Mouse (Mus musculus) adrenal gland, adult 18-20 months (tissue): Measurements from ENCODE around the gene Dpf3. TPM values are rescaled to one million over a fixed set of nuclear protein-coding genes. Genes with fewer than 3 reads are reported as not detected.

ENCODE experiments used
- DNase-seq, 2 experiments: peaks; one replicate each; pipeline ENCODE4 v3.0.0; 2021 to 2022; ENCODE audit warnings: low spot score in 2 of 2
- total RNA-seq, 2 experiments: library from RNA; stranded (reverse); gene quantifications; 1 replicate in 1 of 2; 2 replicates in 1 of 2; pipeline ENCODE4 v1.2.3; 2021

The Dpf3 gene
- total RNA-seq, 2 experiments from 2014 or later: 7.3 to 7.7 TPM

DNA sequence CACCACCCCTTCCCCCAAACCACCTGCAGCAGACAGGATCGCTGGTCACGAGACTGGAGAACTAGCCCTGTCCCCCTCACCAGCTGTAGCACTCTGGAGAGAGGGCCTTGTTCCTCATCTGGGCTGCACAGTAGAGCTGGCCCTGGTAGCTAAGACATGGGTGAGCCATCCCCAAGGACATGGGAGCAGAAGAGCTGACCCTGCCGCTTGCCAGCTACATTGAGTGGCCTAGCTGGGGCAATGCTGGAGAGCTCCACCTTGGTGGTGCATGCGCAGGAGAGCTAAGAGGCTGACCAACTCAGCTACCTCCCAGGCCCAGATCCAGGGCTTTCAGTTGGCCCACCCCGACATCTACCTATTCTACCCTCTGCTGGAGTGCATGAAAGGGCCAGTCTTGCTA lies 67.2 kb downstream of the Dpf3 start:
- peak in 1 of 2 experiments; percentile 33 for DNase-seq

DNA sequence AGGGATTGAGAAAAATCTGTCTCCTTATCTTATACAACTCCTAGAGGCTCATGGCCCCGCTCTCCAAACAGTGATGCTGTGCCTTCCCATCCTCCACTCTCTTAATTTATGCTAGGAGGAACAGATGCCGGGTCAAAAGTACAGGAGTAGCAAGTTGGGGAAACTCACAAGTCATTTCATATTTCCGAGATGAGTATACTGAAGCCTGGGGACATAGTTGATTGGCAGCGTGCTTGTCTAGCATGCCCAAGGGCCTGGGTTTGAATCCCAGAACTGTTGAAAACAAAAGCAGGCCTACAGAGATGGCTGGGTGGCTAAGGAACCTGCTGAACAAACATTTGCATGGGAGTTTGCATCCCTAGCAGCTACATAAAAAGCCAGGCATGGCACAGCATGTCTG lies 72.3 kb downstream of the Dpf3 start:
- DNase-seq: no peak

DNA sequence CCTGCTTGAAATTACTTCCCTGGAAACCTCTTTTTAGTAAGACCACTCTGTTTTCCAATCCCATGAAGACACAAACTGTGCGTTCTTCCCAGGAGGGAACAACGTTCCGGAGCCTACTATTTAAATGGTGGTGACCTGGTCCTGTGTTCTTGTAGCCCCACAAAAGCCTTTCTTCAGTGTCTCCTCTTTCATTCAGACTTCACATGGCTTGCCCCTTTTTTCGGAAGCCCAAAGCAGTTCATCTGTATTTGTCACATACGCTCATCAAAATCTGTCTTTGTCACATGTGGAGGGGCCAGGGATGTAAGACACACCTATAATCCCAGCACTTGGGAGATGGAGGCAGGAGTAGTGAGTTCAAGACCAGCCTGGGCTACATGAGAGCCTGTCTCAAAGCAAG lies 73.8 kb downstream of the Dpf3 start:
- DNase-seq: no peak

DNA sequence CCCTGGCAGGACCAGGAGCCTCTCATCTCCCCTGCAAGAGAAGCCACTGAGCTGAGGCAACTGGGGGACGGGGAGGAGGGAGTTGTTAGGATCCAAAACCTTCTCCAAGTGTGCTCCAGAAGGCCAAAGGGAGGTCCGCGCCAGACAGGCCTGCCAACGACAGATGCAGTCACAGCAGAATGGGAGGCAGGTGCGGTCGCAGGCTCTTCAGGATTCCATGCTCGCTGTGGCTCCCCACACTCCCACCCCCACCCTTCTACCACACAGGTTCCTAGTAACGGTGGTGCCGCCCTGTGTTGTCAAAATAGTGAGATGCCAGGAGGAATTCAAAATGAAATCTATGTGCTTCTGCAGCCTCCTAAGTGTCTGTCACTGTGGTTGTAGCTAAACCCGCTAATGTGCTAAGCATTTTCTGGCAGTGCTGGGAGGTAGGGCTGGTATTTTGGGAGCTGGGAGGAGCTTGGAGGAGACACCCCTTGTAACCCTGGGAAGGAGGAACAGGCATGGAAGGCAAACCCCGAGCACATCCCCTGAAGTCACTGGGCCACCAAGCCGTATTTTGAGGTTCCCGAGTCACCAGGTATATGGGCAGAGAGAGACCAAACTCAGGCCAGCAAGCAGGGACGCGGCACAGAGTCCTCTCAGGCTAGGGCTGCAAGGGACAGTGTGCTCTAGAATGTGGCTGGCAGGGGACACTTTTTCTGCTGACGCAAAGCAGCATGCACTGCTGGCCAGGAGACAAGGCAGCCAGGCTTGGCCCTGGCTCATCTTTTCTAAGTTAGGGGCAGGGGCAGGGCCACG lies 75.6 kb downstream of the Dpf3 start:
- DNase-seq: no peak

DNA sequence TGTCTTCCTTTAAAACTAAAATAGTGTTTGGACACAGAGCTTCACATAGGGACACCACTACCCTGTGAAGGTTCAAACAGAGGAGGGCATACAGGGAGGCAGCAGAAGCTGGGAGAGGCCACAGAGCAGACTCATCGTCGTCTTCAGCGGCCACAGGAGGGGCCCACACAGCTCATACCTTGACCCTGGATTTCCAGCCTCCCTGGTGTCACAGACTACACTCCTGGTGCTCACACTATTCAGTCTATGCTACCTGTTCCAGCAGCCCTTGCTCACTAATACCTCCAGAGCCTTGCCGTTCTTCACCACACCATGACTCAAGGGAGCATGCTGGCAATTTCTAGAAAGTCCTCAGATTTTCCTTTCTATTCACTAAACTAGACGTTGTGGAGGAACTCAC lies 76.5 kb downstream of the Dpf3 start:
- DNase-seq: no peak

DNA sequence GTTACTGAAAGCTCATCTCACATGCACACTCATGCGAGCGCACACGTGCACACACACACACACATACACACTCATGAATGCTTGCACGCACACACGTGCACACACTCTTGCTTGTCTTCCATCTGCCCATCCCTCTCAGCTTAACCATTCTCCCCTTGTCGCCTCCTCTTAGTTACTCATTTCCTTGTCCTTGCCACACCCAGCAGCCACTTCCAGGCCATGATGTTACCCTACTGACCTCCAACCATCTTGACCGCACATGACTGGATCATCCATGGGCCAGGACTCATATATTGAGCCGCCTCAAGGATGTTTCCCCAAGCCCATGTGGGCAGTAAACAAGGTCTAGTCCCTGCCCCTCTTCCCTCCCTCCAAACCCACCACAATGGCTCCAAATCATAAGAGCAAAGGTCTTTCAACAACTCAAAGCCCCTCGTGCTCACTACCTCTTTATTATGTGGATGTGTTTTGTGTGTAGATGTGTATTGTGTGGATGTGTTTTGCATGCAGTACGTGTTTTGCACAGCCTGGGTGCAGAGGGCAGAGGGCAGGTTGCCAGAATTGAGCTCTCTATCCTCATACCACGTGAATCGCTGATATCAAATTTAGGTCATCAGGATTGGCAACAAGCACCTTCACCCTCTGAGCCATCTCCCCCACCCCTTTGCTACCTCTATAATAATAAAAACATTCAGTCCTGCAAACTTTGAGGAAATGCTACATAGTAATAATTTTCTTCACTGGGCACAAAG lies 82.0 kb downstream of the Dpf3 start:
- no peak for DNase-seq

DNA sequence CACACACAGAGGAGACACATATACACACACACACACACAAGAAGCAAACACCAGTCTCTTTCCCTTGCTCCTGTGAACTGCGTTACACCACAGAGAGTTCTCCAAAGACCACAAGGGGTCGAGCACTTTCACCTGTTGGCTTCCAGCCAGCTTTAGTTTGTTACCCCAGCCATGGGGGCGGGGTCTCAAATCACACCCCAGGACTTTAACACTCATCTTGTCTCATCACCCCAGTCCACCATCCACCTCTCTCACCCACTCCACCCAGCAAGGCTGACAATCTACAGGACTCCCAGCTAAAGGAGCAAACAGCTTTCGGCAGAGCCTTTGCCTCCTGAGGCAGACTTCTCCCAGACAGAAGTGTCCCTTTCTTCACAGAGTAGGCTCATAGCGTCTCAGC lies 85.2 kb downstream of the Dpf3 start:
- DNase-seq: no peak

DNA sequence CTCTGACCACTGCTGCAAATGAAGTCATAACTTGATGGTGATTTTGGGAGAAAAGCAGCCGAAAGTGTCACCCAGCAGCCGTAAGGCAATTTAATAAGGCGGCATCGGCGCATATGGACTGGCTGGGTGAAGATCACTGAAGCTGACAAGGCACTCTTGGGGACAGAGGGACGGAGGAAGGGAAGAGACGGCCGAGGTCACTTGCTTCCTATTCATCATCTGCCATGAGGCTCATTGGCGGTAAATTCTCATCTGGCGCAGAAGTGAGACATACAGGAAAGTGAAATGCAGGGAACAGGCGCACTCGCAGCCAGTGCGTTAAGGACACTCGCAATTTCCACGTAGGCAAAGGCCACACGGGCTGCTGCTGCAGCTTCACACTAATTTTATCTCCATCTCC lies 95.5 kb downstream of the Dpf3 start:
- no peak for DNase-seq

DNA sequence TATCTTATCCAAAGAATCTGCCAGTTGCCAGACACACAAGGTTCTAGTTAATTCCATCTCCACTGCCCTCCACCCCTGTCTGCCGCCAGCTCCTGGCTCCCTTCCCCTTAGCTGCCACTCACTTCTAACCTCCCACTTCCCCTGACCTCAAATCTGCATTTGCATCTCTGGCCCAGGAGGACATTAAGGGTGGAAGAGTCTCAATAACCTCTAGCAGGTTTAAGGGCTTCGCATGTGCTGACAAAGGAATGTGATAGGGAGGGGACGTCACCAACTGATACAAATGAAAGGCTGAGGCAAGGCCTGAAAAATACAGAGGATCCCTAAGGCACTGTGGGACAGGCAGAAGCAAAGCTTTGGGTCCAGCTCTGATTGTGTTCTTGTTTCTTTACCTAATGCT lies 100.0 kb downstream of the Dpf3 start:
- no peak for DNase-seq

DNA sequence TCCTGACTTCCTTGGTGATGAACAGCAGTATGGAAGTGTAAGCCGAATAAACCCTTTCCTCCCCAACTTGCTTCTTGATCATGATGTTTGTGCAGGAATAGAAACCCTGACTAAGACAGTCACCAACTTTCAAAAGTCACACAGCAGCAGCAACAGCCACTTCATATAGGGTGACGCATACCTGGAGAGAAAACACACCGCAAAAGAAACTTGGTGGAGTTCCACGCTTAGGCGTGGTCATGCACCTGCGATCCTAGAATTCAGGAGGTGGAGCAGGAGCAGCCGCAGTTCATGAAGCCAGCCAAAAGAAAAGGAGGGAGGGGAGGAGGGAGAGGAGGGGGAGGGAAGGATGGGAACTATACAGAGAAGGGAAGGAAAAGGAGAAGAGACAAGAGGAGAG lies 106.4 kb downstream of the Dpf3 start:
- no peak for DNase-seq

DNA sequence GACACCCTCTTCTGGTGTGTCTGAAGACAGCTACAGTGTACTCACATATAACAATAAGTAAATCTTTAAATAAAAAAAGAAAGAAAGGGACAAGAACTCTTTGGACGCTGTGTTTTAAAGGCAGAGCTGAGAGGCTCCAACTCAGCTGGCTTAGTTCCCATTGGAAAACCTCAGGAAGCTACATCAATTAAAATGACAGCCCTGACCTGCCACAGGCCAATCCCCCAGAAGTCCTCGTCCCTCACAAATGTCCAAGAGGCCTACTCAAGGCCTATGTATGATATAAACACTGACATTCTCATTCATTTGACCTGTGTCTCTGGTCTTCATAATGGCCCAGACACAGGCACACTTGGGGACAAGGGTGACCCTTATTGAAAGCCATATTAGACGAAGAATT lies 107.5 kb downstream of the Dpf3 start:
- no peak for DNase-seq

DNA sequence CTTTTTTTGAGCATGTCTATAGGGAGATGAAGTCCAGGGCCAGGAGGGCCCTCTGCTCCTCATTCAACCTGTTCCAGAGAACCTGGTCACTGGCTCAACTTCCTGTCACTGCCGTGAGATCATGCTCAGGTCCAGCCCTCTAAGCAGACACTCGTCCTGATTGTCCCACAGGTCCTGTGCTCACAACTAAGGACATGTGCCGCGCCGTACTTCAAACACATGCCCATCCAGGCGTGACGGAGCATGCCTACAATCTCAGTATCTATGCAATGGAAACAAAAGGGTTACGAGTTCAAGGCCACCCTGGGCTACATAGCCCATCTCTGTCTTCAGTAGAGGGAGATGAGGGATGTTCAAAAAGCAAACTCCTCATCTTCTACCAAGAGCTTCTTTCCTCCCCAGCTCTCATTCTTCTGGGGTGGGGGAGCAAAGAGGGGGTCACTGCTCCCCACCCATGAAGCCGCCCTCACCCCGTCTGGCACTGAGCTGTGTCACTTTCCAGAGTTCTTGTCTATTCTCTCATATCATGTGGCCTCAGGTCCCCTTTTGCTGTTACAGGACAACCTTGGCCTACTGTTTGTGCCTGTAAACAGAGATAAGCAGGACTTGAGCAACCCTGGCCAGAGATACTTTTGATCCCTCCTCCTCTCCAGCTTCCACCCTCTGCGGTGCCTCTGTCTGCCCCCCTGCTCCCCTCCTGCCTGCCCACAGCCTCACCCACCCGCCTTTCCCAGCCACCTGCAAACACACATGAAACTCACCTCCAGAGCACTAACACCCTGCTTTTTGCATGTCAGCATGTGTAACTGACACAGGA lies 112.3 kb downstream of the Dpf3 start:
- peak in 1 of 2 experiments; percentile 30 for DNase-seq

DNA sequence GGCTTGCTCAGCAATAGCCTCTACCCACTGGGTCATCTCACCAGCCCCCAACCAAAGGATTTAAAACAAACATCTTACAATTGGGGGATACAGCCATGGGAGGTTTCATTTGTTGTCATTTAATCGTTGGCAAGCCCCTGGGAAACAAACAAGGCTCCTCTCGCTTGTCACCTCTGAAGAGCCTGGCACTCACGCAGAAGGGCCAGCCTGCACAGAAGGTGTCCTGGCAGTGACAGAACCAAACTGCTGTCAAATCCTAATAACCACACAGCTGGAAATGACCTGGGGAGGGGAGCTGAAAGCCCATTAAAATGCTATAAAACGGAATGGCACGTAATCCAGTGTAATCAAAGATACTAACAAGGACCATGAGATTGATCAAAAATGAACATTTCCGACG lies 114.4 kb downstream of the Dpf3 start:
- DNase-seq: no peak

DNA sequence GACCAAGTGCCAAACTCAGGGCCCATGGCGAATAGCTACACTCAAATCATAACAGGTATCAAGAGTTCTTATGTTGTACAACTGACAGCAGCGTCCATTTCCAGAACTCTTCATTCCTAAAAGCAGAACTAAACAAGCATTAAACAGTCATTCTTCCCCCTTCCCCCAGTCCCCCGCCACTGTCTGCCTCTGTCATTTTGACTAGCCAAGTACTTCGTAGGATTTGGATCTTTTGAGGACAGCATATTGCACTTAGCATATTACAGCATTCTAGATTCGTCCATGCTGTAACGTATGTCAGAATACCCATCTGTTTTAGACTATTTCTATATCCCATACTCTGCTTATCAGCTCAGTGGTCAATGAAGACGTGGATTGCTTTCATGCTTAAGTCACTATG lies 115.2 kb downstream of the Dpf3 start:
- DNase-seq: no peak

DNA sequence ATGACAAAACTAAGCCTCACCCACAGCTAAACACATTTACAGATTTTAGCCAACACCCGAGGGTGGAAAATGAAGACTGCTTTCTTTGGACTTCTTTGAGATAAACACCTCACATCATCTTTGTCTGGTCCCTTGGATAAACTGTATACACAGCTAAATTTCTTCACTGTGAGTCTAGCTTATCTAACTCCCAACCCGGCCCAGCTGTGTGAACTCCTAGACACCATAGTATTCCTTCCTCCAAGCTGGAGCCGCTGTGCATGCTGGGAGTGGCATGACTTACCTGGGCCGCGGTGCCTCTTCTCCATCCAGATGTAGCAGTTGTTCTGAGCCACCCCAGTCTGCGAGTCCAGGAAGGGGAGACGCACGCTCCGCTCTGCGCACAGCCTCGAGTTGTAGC lies 117.3 kb downstream of the Dpf3 start:
- no peak for DNase-seq

DNA sequence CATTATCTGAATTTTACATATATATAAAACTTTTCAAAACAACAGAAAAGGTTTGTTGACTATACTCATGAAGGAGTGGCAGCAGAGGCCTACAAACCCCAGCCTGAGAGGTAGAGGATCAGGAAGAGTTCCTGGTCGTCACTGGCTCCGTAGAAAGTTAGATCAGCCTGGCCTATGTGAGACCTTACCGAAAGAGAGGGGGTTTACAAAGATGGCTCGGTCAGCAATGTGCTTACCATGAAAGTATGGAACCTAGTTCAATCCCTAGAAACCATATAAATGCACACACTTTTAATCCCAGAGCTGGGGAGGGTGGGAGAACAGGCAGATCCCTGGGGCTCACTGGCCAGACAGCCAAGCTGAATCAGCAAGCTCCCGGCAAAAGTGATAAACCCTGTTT lies 118.1 kb downstream of the Dpf3 start:
- DNase-seq: no peak

DNA sequence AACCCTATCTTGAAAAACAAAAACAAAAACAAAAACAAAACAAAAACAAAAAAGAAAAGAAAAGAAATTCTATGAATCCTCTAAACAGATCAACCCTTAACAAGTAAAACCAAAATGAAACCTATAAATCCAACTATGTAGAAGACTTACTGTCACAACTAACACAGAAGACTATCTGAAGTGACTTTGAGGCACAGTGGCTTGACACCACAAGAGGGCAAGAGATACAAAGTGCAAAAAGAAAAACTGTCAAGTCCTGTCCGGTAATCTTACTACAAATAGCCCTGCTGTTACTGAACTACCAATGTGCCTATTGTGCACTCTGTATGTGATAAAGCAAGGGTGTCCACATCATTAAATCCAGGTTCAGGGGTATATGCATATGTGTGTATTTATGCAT lies 120.0 kb downstream of the Dpf3 start:
- DNase-seq: no peak

DNA sequence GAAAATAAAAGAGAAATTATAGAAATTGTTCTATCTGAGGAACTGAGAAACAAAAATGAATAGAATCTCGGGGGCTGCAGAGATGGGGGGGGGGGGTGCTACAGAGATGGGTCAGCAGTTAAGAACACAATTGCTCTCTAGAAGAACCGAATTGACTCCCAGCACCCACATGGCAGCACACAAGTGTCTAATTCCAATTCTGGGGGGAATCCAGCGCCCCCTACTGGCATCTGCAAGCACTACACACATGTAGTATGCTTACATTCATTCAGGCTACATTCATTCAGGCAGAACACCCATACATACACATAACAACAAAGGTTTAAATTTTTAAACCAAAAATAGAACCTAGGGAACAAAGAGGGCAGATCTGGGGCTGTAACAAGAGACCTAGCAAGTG lies 122.7 kb downstream of the Dpf3 start:
- no peak for DNase-seq

DNA sequence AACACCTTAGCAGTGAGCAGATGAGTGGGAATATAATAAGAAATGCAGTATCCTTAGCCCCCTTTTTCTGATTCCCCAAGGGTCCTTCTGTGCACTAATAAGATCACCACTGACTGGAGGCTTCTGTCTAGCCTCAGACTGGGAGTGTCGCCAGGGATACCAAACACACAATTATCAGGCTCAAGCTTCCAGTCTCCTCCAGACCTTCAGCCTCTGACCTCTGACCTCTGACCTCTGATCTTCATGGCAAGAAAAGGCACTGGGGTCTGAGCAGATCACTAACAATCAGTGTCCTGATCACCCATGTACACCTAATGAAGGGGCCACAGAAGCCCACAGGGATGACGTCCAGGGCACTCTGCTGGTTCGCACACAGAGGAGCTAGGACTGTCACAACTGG lies 125.7 kb downstream of the Dpf3 start:
- no peak for DNase-seq

DNA sequence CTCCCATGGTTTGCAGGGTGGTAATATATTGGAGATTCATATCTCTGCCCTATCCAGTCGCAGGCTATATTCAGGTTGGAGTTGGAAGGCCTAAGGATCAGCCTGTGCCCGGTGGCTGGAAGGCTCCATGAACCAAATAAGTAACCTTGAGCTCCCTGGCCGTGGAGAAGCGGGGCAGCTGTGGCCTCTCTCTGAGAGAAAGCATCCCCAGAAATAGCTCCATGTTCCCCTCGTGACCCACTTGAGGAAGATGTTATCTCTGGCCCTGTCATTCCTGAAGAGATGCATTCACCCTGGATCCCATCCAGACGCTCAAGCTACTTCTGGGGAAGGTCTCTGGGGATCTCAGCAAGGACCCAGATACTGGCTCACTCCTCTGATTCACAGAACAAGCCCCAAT lies 134.9 kb downstream of the Dpf3 start:
- no peak for DNase-seq

DNA sequence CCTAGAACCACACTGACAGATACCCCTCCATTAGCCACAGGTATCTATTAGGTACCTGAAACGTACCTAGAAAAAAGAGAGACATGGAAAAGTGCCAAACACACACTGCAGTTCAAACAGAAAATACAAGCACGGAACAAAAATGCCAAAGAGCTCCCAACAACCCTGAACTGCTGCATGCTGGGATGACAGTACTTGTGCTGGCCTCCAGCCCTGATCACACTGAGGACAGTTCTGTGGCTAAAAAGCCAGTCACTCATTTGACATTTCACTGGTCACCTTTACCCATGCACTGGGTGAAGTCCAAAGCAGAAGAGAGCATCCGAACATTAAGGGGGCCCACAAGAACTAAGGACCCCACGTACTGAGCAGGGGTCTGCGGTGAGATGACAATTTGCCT lies 137.8 kb downstream of the Dpf3 start:
- DNase-seq: no peak

DNA sequence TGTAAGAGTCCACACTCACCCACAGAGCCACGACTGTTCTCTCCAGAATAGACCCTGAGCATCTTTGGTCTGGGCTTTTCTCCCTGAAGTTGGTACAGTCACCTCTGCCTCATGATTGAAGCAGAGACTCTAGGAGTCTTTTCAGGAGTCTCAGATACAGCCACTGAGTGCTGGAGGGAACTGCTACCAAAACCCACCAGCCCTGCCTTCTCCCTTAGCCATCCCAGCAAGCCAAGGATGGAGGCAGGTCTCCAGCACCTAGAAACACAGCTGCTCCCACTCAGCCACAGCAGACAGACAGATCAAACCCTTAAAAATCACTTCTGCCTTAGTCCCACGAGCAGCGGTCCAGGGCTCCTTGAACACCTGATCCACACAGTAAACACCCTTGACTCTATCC lies 139.3 kb downstream of the Dpf3 start:
- DNase-seq: no peak
